Mouse (Mus musculus) erythroblast, embryonic 14.5 days (primary cell): Measurements from ENCODE around the gene Fam214a. TPM values are rescaled to one million over a fixed set of nuclear protein-coding genes. Genes with fewer than 3 reads are reported as not detected.

ENCODE experiments used
- H3K27me3 ChIP-seq: 2 replicates; pipeline ENCODE4 v1.6.1; 2012; ENCODE audit warnings: inconsistent platforms; ENCODE audit not compliant: control insufficient read depth
- H3K36me3 ChIP-seq: 2 replicates; pipeline ENCODE4 v1.6.1; 2012; ENCODE audit warnings: mild to moderate bottlenecking, inconsistent platforms; ENCODE audit not compliant: control insufficient read depth
- H3K4me1 ChIP-seq: 2 replicates; pipeline ENCODE4 v1.6.1; 2012; ENCODE audit warnings: inconsistent platforms; ENCODE audit not compliant: control insufficient read depth
- H3K4me3 ChIP-seq: replicated peaks from 2 replicates; pipeline ENCODE3; 2012; ENCODE audit warnings: moderate library complexity, mild to moderate bottlenecking, inconsistent platforms
- H3K9me3 ChIP-seq: 2 replicates; pipeline ENCODE4 v1.6.1; 2012; ENCODE audit warnings: low read length, inconsistent platforms, mixed read lengths; ENCODE audit not compliant: control insufficient read depth
- GATA1 ChIP-seq: IDR thresholded peaks from 2 replicates; pipeline ENCODE4 v1.6.1; 2012; ENCODE audit warnings: low read length, inconsistent platforms, mixed read lengths
- TAL1 ChIP-seq: IDR thresholded peaks from 3 replicates; pipeline ENCODE4 v1.6.1; 2012; ENCODE audit warnings: low read length, inconsistent platforms, mixed read lengths
- polyA plus RNA-seq: library from polyadenylated mRNA; stranded (reverse); fragments of >175 nt; gene quantifications from 2 replicates; pipeline ENCODE4 v1.2.3, GENCODE M21; 2012

Fam214a gene
- polyA plus RNA-seq, 1 experiment, result not detected

DNA sequence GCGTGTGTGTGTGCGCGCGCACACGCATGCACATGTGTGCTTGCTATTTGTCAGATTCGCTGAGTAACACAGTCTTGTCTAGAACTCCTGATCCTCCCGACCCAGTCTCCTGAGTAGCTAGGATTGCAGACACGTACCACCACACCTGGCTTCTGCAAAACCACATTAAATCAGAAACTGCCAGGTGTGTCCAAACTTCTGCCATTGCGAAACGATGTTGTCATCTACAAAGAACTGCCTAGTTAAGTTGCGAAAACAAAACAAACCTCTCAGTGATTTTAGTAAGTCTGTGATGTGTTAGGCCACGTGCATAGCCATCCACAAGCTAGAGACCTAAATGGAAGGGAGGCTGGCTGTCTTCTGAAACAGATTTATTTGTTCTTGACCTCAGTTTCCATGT lies 32.2 kb upstream of the Fam214a start:
- Histone ChIP-seq H3K4me1 (no peaks in the 10 kb centered on the region), H3K4me3 (no peak overlapping the region), H3K36me3 (no peaks in the 10 kb centered on the region), H3K9me3 (peaks cover 4% of the 10 kb centered on the region; the same call in 1 of the 2 replicates), H3K27me3 (no peaks in the 10 kb centered on the region)
- TF ChIP-seq TAL1, result no peak
- TF ChIP-seq GATA1, result no peak

DNA sequence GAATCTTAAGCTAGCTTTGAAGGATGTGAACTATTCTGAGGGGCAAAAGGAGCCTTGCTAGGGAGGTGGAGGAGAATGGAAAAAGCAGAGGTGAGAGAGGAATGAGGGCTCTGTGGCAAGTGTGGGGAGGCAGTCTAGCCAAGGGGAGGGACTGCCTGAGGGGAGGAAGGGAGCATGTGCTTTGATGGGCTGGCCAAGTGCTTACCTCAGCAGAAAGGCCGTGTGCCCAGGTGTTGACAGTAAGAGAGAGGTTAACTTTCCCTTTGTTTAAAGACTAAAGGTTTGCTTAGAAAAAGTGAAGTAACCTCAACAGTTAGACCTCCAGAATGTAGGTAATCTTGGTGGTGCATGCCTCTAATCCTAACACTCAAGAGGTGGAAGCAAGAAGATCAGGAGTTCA lies 31.3 kb upstream of the Fam214a start:
- H3K36me3 ChIP-seq, result no peaks in the 10 kb centered on the region
- no peak for TF ChIP-seq GATA1
- TF ChIP-seq TAL1, result no peak
- H3K9me3 ChIP-seq, result peaks cover 4% of the 10 kb centered on the region; the same call in 1 of the 2 replicates
- no peak overlapping the region for H3K4me3 ChIP-seq
- no peaks in the 10 kb centered on the region for H3K4me1 ChIP-seq
- H3K27me3 ChIP-seq, result no peaks in the 10 kb centered on the region

DNA sequence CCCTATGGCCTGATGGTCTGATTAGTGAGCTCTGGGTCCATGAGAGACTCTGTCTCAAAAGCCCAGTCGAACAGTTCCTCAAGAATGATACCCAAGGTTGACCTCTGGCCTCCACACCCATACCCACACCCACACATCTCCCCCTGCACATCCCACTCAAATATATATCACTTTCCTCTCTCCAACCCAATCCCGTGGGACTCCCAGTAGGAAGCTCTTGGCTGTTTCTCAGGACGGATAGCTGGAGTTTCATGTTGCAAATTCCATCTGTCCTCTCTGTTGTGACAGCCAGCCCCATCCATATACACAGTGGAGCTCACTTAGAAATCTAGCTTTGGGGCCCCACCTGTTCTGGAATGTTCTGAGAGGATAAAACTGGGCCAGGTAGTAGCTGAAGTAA lies 29.8 kb upstream of the Fam214a start:
- Histone ChIP-seq H3K36me3 (no peaks in the 10 kb centered on the region), H3K4me3 (no peak overlapping the region), H3K4me1 (no peaks in the 10 kb centered on the region), H3K27me3 (no peaks in the 10 kb centered on the region), H3K9me3 (no peaks in the 10 kb centered on the region)
- TF ChIP-seq GATA1 (no peak), TAL1 (no peak)

DNA sequence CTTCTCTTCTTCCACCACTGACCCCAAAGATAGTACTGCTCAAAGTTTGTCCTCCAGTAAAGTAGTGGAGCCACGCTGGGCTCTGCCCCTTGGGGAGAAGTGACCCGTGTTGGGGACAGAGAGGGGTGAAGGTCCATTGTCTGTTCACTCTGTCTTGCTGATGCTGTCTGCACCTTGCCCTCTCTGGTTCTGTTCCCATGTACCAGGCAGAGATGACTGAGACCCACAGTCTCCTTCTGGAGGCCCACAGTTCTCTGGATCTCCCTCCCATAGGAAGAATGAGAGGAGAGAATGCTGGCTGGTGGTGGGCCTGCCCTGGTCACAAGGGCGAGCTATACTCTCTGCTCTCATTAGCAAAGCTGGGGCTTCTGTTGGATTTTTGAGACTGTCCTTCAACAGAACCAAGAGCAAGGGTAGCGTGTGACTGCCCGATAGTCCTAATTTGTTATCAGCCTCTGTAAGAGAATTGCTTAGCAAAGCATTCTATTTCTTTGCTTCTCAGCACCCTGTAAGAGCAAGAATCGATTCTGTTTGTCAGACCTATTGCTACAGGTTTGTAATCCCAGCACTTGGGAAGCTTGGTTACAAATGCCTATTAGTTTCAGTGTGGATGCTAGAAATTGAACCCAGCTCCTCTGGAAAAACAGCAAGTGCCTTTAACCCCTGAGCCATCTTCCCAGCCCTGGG lies 29.2 kb upstream of the Fam214a start:
- no peaks in the 10 kb centered on the region for H3K4me1 ChIP-seq
- TF ChIP-seq GATA1, result no peak
- no peak for TF ChIP-seq TAL1
- H3K27me3 ChIP-seq, result no peaks in the 10 kb centered on the region
- no peak overlapping the region for H3K4me3 ChIP-seq
- no peaks in the 10 kb centered on the region for H3K9me3 ChIP-seq
- no peaks in the 10 kb centered on the region for H3K36me3 ChIP-seq

DNA sequence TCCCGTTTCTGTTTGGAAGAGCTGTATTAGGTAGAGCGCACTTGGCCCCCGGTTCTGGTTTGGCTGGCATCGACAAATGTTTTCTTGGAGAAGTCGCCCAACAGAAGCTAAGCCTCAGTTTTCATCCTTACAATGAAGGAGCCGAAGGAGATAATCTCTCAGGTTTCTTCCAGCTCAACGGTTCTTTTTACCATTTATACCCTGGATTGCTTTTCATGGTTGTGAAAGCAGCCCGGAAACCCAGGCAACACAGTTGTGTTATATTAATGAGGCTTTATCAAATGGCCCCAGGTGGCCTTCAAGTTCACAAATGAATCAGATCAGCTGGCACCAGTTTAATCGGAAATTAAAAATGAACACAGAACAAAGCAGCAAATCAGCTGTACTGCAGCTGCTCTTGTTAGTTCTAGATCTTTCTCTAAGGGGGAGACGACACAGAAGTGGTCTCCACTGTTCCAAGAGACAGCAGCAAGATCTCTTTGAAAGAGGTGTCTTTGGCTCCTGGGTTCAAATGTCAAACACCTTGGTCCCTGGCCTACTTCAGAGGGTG lies 27.4 kb upstream of the Fam214a start:
- no peak overlapping the region for H3K4me3 ChIP-seq
- H3K9me3 ChIP-seq, result no peaks in the 10 kb centered on the region
- no peaks in the 10 kb centered on the region for H3K27me3 ChIP-seq
- no peaks in the 10 kb centered on the region for H3K36me3 ChIP-seq
- H3K4me1 ChIP-seq, result no peaks in the 10 kb centered on the region
- TF ChIP-seq TAL1 (no peak), GATA1 (no peak)

DNA sequence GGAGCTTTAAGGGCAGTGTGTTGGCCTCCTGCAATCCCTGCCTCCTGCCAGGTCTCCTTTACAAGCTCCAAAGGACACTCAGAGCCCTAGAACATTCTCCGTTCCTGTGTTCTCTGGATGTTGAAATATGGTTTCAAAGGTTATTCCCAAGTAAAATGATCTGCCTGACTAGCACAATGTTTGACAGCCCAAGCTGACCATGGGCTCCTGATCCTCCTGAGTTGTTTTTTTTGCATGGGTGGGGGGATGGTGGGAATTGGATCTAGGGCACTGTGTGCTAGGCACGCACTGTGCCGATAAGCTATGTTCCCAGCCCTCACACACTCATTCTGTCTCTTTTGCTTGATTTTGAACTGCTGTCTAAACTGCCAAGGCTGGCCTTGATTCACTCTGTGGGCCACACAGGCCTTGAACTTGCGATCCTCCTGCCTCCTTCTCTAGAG lies 22.7 kb upstream of the Fam214a start:
- Histone ChIP-seq H3K27me3 (no peaks in the 10 kb centered on the region), H3K9me3 (no peaks in the 10 kb centered on the region), H3K4me3 (no peak overlapping the region), H3K4me1 (no peaks in the 10 kb centered on the region), H3K36me3 (no peaks in the 10 kb centered on the region)
- TF ChIP-seq TAL1 (no peak), GATA1 (no peak)

DNA sequence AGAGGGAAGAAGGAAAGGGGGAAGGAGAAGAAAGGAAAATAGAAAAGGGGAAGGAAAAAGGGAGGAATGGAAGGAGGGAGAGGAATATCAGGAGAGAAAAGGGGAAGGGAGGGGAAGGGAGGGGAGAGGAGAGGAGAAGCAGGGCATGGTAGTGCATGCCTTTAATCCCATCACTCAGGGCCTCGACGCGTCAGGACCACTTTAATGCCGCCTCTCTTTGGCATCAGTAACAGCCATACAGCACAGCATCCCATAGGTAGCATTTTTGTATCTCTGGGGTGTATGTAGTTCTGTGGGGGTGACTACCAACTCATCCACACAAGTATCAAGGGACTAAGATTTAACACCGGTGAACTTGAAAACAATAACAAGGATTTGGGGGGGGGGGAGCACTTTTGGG lies 22.0 kb upstream of the Fam214a start:
- Histone ChIP-seq H3K4me3 (no peak overlapping the region), H3K36me3 (no peaks in the 10 kb centered on the region), H3K9me3 (no peaks in the 10 kb centered on the region), H3K27me3 (no peaks in the 10 kb centered on the region), H3K4me1 (no peaks in the 10 kb centered on the region)
- TF ChIP-seq TAL1 (no peak), GATA1 (no peak)

DNA sequence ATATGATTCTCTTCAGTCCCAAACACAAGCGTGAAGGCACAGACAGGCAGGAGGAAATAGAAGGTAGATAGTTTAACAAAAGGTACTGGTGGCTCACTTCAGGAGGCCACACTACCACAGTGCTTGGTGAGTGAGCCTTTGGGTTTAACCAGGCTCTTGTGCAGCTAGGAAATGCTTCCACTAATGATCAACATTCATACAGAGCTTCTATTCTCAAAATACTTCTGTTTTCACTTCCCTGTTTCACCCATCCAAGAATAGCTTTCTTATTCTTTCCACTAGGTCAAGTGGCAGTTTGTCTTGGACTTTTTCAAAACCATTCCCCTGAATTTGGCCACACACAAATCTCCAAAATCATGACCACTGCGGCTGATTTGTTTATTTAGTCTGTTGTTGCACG lies 17.4 kb upstream of the Fam214a start:
- Histone ChIP-seq H3K4me3 (no peak overlapping the region), H3K9me3 (no peaks in the 10 kb centered on the region), H3K27me3 (no peaks in the 10 kb centered on the region), H3K4me1 (no peaks in the 10 kb centered on the region), H3K36me3 (no peaks in the 10 kb centered on the region)
- TF ChIP-seq TAL1 (no peak), GATA1 (no peak)

DNA sequence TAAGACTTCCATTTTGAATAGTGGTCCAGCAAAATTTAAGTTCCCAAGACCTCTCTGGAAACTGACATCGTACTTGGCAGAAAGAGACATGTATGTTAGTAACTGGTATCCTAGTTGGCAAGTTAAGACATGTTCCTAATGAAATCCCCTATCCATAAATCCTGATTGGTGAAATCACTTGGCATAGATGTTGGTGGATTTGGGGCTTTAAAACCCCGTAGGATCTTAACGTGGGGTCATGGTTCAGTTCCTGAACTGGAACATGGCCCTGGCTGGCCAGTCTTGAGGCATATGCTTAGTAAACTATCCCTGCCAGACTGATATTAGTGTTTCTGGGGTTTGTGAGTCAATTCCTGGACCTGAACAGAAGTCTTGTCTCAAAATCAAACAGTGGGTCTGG lies 14.9 kb upstream of the Fam214a start:
- H3K4me1 ChIP-seq, result no peaks in the 10 kb centered on the region
- TF ChIP-seq TAL1 (no peak), GATA1 (no peak)
- no peaks in the 10 kb centered on the region for H3K36me3 ChIP-seq
- no peaks in the 10 kb centered on the region for H3K27me3 ChIP-seq
- H3K4me3 ChIP-seq, result no peak overlapping the region
- H3K9me3 ChIP-seq, result no peaks in the 10 kb centered on the region
